Mouse (Mus musculus) right cerebral cortex, adult 18-20 months (tissue): ENCODE data around the gene Rpa1.
A peak's percentile ranks its signal among the peaks of the same experiment; 100 is the strongest.

Source experiments
- DNase-seq: peaks from one replicate; pipeline ENCODE4 v3.0.0; 2022; ENCODE audit warnings: mixed read lengths

The Rpa1 gene

DNA sequence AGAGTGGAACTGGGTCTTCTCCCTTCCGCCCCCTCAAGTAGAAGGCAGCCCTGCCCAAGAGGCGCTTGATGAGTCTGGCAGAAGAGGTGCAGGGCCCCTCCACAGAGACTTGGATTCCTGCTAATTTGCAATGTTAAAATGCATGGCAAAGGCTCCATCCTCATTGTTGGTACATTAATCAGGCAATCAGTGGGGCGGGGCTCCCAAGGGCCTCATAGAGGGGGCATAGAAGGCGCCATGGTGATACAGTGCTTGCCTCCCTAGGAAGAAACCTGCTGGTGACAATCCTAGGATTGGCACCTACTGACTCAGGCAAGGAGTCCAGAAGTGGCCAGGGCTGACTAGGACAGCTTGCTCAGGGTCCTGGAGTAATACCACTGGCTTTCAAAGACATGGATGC lies 86.4 kb downstream of the Rpa1 start:
- no peak for DNase-seq

- no peak for DNase-seq
Observed at GRCm38 (mm10) chr11:75261016-75261415, 87.1 kb downstream of the Rpa1 start.

- peak; percentile 72 for DNase-seq
Observed at GRCm38 (mm10) chr11:75259996-75260561, 88.0 kb downstream of the Rpa1 start.

DNA sequence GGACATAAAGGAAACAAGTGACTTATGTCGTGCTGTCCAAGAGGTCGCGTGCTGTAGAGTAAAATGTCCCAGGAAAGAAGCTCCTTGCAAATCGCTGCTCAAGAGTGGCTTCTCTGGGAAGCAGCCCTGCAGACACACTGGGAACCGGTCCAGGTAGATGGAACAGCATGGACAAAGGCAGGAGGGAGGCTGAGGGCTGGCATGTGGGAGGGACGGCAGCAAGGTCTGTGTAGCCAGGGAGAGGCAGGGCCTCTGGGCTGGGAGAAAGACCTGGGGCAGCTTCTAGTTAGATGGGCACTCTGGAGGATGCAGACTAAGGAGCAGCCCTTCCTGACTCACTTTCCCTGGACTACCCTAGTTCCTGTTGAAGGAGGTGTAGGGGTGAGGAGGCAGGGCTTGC lies 88.7 kb downstream of the Rpa1 start:
- DNase-seq: no peak

GRCm38 (mm10) chr11:75257056-75257648 lies 91.0 kb downstream of the Rpa1 start:
- no peak for DNase-seq

GRCm38 (mm10) chr11:75255330-75255729 lies 92.8 kb downstream of the Rpa1 start:
- no peak for DNase-seq

GRCm38 (mm10) chr11:75254252-75254912 lies 93.7 kb downstream of the Rpa1 start:
- peak; percentile 83 for DNase-seq

DNA sequence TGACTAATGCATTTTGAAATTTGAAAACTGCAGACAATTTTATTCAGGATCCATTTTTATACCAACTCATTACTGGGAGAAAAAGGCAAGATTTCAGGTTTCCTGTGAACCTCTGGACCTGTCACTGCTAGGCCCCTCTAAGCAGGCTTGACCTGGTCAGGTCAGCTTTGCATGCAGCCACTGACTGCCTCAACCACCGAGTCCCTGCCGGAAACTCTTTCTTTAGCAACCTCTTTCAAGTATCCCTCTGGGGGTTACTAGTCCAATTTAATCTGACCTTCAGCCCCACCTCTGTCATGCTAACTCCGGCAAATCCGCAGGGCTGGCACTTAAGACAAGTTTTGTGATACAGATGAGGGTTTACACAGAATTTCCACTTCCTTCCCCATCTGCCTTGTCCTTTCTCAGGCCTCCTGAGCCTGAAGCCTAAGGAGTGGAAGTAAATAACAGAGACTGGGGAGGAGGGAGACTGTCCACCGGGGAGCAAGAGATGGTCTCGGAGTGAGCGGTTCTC lies 96.5 kb downstream of the Rpa1 start:
- no peak for DNase-seq

DNA sequence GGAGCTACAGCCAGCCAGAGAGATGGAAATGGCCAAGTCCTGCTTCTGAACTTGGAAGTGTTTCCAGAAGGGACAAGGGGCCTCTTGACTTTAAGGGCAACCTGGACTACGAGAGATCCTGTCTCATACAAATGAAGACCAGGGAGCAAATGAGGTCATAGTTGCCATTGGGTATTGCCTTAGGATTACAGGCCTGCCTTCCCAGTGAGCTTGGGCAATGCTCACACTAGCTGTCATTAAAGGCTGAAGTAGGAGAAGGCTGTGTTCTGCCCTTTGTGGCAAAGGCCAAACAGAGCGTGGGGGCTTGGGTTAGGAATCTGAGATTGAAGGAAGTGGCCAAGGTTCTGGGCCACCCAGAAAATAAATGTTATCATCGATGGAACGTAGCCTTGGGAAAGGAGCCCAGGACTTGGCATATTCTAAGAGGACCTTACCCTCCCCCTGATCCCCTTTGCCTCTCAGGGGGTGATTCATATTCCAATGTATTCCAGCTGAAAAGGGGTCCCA lies 97.1 kb downstream of the Rpa1 start:
- no peak for DNase-seq

GRCm38 (mm10) chr11:75249588-75249987 lies 98.5 kb downstream of the Rpa1 start:
- no peak for DNase-seq
